Mouse (Mus musculus): ENCODE results near the gene Nrn1l.

Nrn1l gene

DNA sequence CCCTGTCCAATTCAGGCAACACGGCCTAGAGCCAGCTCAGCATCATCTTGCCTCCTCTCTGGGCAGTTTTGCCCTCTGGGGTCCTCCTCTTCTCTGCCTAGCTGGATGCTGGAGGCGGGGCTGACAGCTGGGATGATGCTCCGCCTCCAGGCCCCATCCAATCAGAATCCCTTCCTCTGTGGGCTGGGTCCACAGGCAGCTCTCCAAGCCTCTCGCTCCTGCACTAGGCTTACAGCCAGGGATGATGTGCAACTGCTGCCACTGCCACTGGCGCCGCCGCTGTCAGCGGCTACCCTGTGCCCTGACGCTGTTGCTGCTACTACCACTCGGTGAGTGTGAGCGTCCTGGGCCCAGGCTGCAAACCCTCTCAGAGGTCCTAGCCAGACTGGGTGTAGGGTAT is at the start of gene Nrn1l:
Gene Nrn1l (plus strand): TSS at position 229 of the 400 bp plus-strand sequence.
- DNase-seq (ENCODE audit: low read depth, low spot score), result no peak

DNA sequence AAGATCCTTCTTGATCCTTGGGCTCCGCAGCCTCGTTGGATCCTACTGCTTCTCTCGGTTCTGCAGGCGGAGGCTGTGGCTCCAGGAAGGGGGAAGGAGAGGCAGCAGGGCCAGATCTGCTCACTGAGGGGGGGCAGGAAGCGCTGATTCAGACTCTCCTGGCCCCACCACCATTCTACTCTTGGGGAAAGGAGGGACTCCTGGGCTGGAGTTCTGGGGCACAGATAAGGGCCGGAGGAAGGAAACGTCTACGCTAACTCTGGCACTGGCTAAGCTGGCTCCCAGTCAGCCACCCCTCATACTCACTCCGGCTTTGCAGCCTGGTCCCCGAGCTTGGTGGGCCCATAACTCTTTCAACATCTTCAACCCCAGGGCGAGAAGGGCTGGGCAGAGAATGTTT is 46.7 kb upstream of the Nrn1l start:
- DNase-seq (ENCODE audit: low read depth, low spot score), result no peak

DNA sequence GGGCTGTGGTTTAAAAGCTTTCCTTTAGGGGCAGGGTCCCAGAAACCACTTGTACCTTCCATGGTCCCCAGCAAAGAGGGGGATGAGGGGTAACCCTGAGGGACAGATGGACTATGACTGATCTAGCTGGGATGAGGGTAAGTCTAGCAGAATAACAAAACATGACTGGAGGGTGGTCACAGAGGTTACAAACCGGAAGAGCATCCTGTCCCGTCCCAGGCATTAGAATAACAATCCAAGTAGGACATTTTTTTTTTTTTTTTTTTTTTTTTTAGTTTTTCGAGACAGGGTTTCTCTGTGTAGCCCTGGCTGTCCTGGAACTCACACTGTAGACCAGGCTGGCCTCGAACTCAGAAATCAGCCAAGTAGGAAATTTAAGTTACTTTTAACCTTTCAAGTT is 43.4 kb upstream of the Nrn1l start:
- DNase-seq (ENCODE audit: low read depth, low spot score), result no peak

DNA sequence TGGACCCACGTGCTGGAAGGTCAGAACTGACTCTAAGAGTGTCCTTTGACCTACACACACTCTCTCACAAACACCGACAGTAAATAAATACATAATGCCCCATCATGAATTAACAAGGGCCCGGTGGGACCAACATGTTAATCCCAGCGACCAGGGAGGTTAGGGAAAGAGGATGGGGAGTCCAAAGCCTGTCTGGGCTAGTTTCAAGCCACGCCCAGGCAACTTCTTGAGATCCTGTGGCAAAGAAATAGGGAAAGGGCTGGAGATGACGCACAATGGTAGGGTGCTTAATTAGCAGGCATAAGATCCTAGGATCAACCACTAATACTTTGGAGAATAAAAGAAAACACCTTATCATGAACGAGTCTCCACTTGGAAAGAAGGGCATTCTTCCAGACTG is 42.8 kb upstream of the Nrn1l start:
- DNase-seq (ENCODE audit: low read depth, low spot score), result no peak

DNA sequence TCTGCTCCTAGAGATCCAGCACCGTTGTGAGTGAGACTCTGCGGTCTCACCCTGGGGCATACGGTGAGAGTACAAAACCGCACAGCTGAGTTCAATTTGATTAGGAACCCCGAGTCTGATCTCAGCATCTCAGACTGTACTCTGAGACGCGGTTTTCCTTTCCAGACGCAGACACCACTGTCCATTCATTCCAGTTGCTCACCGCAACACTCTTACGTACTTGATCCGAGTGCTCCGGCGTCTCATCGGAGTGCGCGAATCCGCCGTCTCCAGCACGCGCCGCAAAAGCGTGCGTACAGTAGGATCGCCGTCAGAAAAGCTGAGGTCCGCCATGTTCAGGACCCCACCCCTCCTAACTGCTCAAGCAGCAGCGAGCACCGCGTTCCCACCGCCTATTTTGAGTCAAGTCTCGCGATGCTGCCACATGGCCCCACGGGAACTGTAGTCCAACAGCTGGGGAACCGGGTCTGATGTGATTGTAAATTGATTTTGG is 41.7 kb upstream of the Nrn1l start:
- peak; percentile 78 for DNase-seq (ENCODE audit: low read depth, low spot score)

DNA sequence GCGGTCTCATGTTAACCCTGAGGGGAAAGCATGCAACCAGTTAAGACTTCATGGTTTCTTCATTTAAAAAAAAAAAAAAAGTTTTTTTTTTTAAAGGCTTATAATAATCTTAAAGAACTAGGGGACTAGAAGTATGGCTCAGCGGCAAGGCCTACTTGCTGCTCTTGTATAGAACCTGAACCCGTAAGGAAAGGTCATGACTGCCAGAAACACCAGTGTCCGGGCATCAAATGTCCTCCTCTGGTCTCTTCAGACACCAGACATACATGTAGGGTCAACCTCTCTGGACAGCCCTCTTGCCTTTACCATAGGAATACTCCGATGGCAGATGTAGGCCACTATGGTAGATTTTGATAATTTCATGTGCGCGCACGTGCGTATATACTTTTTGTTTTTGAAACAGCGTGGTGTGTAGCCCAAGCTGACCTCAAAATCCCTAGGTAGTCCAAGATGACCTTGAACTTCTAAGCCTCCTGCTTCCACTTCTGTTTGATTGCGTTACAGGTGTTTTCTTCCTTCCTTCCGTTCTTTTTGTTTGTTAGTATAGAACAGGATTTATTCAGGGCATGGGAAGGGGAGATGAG is 41.1 kb upstream of the Nrn1l start:
- no peak for DNase-seq (ENCODE audit: low read depth, low spot score)

DNA sequence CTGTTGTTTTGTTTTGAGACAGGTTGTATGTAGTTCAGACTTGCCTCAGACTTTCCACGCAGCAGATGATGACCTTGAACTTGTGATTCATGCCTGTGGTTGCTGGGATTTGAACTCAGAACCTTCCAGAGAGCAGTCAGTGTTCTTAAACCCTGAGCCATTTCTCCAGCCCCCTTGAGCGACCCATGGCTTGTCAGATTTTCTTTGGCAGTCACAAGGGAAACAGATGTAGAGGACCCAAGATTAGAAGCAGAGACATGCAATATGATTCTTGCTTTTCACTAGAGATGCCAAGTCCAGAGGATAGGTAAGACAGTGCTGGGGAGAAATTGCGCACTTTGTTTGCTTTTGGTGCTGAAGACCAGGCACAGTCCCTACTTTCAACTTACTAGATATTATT is 40.2 kb upstream of the Nrn1l start, which contains the start of gene Cenpt:
Gene Cenpt (minus strand): TSS at position 101 of the 400 bp plus-strand sequence.
- no peak for DNase-seq (ENCODE audit: low read depth, low spot score)

DNA sequence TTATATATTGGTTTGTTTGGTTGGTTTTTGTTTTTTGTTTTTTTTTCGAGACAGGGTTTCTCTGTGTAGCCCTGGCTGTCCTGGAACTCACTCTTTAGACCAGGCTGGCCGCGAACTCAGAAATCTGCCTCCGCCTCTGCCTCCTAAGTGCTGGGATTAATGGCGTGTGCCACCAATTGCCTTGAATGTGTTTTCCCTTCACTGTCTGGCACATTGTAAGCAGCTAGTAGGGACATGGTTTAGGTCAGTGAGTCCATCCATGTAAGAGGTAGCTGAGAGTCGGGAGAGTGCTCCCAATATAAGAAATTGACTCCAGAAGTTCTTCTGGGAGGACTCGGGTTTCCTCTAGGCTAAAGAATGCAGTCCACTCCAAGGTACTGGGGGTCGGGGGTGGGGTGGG is 39.1 kb upstream of the Nrn1l start:
- no peak for DNase-seq (ENCODE audit: low read depth, low spot score)

DNA sequence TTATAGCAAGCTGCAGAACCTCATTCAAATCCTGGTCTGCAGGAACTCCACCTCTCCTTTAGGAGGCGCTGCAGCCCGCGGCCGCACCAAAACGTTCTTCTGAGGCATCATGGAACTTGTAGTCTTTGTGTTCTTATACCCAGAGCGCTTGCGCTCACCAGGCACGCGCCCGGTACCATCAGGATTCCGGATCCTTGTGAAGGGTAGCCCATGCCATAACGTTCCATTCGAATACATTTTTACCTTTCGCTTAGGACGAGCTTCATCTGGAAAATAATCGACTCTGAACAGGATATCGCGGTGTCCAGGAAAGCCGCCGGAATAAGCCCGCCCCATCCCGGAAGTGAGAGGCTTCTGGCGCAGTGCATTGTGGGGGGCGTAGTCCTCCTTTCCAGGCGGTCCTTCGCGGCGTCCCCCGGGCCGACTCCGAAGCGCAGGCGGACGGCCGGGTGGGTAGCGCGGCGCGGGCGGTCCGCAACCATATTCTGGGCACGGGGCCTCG is 38.6 kb upstream of the Nrn1l start, which contains the start of gene Thap11:
Gene Thap11 (plus strand): TSS at position 418 of the 502 bp plus-strand sequence.
- peak; percentile 92 for DNase-seq (ENCODE audit: low read depth, low spot score)

DNA sequence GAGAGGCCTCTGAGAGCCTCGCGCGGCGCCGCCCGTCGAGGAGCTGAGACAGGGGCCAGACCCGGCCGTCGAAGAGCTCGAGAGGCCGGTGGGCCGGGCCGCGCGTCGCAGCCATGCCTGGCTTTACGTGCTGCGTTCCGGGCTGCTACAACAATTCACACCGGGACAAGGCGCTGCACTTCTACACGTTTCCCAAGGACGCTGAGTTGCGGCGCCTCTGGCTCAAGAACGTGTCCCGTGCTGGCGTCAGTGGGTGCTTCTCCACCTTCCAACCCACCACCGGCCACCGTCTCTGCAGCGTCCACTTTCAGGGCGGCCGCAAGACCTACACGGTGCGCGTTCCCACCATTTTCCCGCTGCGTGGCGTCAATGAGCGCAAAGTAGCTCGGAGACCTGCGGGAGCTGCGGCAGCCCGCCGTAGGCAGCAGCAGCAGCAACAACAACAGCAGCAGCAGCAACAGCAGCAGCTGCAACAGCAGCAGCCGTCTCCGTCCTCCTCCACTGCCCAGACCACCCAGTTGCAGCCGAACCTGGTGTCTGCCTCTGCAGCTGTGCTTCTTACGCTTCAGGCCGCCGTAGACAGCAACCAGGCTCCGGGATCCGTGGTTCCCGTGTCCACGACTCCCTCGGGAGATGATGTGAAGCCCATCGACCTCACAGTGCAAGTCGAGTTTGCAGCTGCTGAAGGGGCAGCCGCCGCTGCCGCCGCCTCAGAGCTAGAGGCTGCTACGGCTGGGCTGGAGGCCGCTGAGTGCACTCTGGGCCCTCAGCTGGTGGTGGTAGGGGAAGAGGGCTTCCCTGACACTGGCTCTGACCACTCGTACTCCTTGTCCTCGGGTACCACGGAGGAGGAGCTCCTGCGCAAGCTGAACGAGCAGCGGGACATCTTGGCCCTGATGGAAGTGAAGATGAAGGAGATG is 37.9 kb upstream of the Nrn1l start:
- no peak for DNase-seq (ENCODE audit: low read depth, low spot score)

DNA sequence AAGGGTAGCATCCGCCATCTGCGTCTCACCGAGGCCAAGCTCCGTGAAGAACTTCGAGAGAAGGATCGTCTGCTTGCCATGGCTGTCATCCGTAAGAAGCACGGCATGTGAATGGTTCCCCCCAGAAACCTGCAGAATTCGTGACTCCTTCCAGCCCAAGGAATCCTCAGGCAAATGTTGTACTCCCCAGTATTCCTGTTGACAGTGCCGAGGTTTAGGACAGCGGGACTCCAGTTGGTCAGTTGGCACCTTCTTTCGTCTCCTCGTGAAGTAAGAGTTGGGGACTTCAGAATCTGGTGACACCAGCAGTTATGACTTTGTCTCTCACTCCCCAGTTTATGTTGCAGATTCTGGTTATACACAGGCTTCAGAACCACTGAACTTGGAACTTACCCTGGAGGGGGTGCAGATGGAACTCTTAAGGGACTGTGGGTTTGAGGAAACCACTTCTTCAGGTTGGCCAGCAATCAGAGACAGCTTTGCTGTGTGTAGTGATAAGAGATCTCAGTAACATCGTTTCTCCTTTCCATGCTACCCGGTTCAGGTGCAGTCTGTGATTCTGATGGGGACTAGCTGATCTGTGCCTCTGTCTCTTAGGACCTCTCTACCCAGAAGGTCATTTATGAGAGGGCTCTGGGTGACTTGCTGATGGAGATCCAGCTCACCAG is 37.1 kb upstream of the Nrn1l start:
- DNase-seq (ENCODE audit: low read depth, low spot score), result no peak

DNA sequence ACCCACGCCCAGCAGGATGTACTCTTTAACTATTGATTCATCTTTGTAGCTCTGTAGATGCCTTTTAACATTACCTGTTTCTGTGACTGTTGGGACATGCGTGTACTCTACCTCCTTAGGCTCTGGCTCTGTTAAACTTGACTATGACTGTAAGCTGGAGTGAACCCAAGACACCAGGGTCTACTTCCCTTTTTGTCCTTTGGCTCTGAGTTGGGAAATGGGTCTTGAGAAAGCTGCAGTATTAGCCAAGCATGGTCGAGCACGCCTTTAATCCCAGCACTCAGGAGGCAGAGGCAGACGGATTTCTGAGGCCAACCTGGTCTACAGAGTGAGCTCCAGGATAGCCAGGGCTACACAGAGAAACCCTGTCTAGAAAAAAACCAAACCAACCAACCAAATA is 34.9 kb upstream of the Nrn1l start:
- DNase-seq (ENCODE audit: low read depth, low spot score), result no peak

DNA sequence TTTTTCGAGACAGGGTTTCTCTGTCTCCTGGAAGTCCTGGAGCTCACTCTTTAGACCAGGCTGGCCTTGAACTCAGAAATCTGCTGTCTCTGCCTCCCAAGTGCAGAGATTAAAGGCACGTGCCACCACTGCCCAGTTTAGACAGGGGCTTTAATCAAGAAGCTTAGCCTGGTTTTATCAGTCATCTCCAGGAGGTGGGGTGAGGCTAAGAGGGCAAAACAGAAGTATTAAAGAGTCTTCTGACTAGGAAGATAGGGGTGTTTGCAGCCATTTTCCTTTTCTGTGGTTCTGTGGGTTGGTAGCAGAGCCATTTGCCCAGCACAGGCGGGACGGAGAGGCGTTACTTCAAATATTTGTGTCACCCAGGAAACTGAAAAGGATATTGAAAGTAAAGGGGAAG is 34.1 kb upstream of the Nrn1l start:
- no peak for DNase-seq (ENCODE audit: low read depth, low spot score)

DNA sequence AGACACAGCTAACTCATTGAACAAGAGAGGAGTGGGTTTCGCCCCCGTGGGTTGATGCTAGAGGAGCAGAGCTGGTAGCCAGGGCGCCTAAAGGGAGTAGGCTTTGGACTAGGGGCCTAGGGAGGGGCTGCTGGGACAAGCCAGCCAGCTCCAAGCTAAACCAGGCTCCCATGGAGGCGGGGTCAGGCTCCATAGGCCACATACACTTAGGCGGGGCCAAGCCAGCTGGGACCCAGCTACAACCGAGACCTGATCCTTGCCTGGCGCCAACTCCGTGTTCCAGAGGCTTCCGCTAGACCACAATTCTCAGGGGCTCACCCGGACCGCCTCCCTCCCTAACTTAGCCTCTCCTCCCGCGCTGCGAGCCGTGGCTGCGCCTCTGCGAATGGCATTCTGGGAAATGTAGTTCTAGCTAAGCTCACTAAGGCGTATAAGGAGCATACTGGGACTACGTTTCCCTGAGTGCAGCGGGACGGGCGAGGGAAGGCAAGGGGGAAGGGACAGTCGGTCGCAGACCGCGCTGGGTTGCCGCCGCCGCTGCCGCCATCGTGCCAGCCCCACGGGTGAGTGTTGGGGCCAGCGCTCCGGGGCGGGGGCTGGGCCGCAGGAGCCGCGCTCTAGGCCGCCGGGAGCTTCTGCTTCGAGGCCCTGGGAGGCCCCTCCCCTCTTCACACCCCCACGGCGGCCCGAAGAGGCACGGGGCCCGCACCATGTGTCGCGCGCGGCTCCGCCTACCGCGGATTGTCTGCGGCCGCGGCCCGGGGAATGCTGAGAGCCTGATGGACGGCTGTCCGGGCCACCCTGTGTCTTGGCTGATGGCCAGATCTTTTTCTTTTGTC is 33.0 kb upstream of the Nrn1l start, which contains the start of gene Nutf2:
Gene Nutf2 (plus strand): TSS at position 438 of the 839 bp plus-strand sequence.
- peak; percentile 91 for DNase-seq (ENCODE audit: low read depth, low spot score)

DNA sequence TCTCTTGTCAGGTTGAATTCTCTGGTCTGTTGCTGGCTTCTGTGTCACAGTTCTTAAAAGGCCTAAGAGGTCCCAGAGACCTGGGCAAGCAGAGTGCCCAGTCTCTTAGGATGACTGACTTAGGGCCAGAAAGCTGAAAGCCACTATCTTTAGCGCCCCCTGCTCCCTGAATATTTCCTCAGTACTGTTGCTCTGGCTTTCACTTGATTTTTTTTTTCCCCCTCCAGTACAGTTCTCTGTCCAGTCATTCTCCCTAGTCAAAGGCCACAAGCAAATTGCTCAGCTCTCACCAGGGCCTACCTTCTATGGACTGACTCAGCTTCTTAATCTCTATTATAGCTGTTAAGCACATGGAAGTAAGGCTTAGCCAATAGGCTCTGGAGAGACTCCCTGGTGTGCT is 31.4 kb upstream of the Nrn1l start:
- no peak for DNase-seq (ENCODE audit: low read depth, low spot score)

DNA sequence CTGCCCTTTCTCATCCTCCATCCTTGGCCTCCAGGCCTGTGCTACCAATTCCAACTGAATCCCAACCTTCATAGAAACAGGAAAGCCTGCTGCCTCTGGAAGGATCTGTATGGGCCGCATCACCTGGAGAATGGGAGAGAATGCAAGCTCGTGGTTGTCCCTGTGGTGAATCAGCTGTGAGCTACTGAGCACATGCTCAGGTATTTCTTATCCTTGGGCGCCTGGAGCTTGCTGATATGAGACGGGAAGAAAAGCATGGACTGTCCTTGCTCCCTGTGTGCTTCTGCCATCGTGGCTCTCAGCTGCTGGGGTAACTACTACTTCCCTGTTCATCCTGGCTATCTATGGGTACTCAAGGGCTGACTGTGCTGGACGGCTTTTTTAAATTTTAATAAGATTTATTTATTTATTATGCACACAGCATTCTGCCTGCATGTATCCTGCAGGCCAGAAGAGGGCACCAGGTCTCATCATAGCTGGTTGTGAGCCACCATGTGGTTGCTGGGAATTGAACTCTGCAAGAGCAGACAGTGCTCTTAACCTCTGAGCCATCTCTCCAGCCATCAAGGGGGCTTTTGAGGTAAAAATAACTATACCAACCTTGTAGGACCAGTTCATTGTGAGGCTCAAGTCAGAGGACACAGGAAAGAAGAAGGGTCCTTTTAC is 26.9 kb upstream of the Nrn1l start:
- DNase-seq (ENCODE audit: low read depth, low spot score), result no peak

DNA sequence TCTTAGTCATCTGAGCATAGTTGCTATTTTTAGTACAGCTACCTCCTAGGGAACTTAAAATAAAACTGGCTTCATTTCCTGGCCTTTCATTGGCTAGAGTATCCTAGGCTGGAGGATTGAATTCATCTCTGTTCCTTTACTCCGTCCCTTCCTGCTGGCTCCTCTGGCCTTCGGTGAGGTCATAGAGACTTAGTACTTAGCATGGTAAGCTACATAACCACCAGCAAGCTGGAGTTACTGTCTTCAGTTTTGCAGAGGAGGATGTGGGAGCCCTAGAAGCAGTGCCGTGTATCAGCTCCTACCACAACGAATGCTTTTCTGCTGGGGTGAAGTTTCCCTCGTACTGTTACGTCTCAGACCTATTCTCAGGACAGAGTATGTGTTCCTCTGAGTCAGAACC is 19.1 kb upstream of the Nrn1l start:
- DNase-seq (ENCODE audit: low read depth, low spot score), result no peak

DNA sequence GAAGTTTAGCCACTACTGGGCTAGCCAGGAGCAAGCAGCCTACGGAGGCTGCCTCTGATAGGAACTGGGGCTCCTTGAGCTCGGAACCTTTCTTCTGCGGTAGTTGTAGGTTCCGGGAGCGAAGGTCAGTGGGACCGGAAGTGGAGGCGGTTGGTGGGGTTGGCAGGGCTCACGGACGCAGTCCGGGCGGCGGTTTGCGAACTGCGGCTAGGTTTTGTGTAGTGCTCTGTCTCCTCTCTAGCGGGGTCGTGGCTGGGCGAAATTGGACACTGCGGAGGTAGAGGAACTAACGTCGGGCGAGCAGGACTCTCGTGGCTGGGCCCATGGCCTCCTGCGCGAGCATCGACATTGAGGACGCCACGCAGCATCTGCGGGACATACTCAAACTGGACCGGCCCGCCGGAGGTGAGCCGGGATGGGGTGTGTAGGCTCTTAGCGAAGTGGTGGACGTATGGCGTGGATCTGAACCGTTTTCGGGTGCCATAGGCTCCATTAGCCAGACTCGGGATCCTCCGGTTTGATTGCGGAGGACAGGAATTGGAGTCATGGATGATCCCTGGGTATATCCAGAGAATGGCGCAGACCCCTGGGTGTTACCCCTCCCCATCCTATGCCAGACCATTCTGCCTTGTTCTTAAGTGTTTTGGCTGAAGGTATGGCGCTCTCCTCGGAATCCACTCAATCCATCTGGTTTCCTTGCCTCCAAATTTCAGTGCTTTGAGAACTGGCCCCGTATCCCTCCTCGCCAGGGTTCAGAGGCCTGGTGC is 12.4 kb upstream of the Nrn1l start, which contains the start of gene Edc4:
Gene Edc4 (plus strand): TSS at position 128 of the 767 bp plus-strand sequence.
- DNase-seq (ENCODE audit: low read depth, low spot score), result peak; percentile 77

DNA sequence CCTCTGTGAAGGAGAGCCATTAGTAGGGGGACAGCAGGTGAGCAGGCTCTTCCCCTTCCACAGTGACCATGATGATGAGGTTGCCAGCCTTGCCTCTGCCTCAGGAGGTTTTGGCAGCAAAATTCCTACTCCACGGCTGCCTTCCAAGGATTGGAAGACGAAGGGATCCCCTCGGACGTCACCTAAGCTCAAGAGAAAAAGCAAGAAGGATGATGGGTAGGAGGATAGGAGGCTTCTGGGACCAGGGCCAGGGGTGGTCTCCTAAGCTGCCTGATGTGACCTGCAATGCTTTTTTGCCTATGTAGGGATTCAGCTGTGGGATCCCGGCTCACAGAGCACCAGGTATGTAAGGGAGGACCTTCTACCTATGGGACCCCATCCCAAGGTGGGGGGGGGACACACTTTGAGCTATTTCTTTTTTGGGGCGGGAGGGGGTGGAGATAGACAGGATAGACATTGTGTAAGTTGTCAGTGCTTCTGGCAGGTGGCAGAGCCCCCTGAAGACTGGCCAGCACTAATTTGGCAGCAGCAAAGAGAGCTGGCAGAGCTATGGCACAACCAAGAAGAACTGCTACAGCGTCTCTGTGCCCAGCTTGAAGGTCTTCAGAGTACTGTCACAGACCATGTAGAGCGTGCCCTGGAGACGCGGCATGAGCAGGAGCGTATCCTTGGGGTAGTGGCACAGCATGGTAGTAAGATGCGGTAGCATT is 3.5 kb upstream of the Nrn1l start:
- DNase-seq (ENCODE audit: low read depth, low spot score), result no peak

All from c-Kit-negative CD71-positive TER-119-positive erythroid progenitor cells, embryonic 14.5 days (primary cell).